Mouse (Mus musculus) liver, embryonic 15.5 days (tissue): ENCODE measurements at regions not wholly inside any gene's neighbourhood (a gene's known extent, or its start where the extent isn't known, plus 50 kb on each side); places are given as distances from the start of the nearest gene placed in this dataset.

ENCODE experiments used
- ATAC-seq: fragments of 200-750 bp; cut with Nextera tagmentation; 2 replicates; pipeline ENCODE4 v1.8.0; 2017; ENCODE audit warnings: moderate number of reproducible peaks, mild to moderate bottlenecking, moderate library complexity; ENCODE audit not compliant: insufficient read depth
- H3K27ac ChIP-seq: fragments of 300-500 bp; sonication (generic); replicated peaks from 2 replicates; pipeline ENCODE4 v1.5.1; 2015; ENCODE audit warnings: mild to moderate bottlenecking, inconsistent platforms
- H3K27me3 ChIP-seq: fragments of 300-500 bp; sonication (generic); 2 replicates; pipeline ENCODE4 v1.6.1; 2015; ENCODE audit warnings: mild to moderate bottlenecking, inconsistent platforms
- H3K36me3 ChIP-seq: fragments of 300-500 bp; sonication (generic); replicated peaks from 2 replicates; pipeline ENCODE4 v1.6.1; 2015; ENCODE audit warnings: moderate library complexity, mild to moderate bottlenecking, inconsistent platforms
- H3K4me1 ChIP-seq: fragments of 300-500 bp; sonication (generic); replicated peaks from 2 replicates; pipeline ENCODE4 v1.6.1; 2015; ENCODE audit warnings: inconsistent platforms
- H3K4me2 ChIP-seq: fragments of 300-500 bp; sonication (generic); 2 replicates; pipeline ENCODE4 v1.6.1; 2015; ENCODE audit warnings: moderate library complexity, mild to moderate bottlenecking, inconsistent platforms
- H3K4me3 ChIP-seq: fragments of 300-500 bp; sonication (generic); replicated peaks from 2 replicates; pipeline ENCODE4 v1.5.1; 2015; ENCODE audit warnings: mild to moderate bottlenecking, inconsistent platforms
- H3K9ac ChIP-seq: fragments of 300-500 bp; sonication (generic); 2 replicates; pipeline ENCODE4 v1.6.1; 2015; ENCODE audit warnings: moderate library complexity, mild to moderate bottlenecking, inconsistent platforms
- H3K9me3 ChIP-seq: fragments of 300-500 bp; sonication (generic); replicated peaks from 2 replicates; pipeline ENCODE4 v1.6.1; 2016; ENCODE audit warnings: inconsistent platforms
- WGBS: fragments of 180-500 bp; shearing (Covaris S2); methylation state at CpG from one replicate; pipeline ENCODE4 v1.1.7; 2015; ENCODE audit warnings: mixed read lengths; ENCODE audit not compliant: insufficient replicate concordance; 5-methylcytosine and 5-hydroxymethylcytosine counted together

DNA sequence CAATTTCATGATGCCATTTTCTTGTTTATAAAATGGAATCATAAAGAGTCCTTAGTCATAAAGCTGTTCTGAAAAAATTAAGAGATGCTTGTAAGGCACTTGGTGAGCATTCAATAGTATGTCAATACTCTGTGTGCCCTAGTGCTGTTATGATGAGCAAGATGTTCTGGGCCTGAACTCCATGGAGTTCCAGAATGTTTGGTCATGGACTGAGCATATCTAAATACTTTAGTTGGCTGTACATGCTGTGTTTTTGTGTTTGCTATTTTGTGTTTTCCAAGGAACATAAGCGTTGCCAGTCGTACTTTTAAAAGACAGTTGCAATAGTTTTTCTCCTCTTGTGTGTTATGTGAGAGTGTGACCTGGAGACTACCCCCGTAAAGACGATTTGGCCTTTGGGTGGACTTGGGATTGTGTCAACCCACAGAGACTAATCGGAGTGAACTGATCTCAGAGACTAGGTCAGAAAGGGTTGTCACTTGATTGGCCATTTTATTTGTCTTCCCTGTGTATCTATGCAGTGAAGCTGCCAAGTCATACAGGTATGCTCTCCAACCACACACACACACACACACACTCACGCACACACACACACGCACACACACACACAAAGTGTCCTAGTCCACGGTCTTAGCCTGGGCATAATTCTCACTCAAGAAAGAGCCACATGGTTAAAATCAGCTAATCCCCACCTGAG, 152.6 kb upstream of the Krr1 start:
- Histone ChIP-seq H3K4me1 (peaks cover 13% of the 10 kb centered on the region), H3K36me3 (no peaks in the 10 kb centered on the region), H3K4me3 (no peak overlapping the region), H3K27me3 (no peaks in the 10 kb centered on the region), H3K27ac (no peak overlapping the region), H3K9ac (no peak overlapping the region), H3K9me3 (no peaks in the 10 kb centered on the region), H3K4me2 (no peak overlapping the region)
- ATAC-seq, result no peak
- 69% methylated on average over 8 of the region's 8 CpGs for WGBS

DNA sequence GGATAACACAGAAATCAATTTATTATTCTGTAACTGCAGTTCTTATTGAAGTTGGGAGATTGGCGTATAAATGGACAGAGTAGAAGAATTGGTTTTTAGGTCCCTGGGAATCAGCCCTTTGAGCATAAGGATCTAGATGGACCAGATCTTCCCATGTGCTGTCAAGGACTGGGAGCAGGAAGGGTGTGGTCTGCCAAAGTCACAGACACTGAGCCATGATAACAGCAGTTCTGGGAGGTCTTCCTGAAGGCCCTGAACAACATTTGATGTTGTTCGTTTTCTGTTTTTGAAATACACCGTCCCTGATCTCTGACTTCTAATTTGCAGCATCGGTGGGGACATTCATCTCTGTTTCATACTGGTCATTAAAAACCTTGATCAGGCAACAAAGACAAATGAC, 147.6 kb upstream of the Krr1 start:
- WGBS, result 18% methylated on average over 4 of the region's 4 CpGs
- no peaks in the 10 kb centered on the region for H3K36me3 ChIP-seq
- H3K4me2 ChIP-seq, result peak overlapping the region; percentile 39; the same call in 1 of the 2 replicates
- peaks cover 32% of the 10 kb centered on the region for H3K4me1 ChIP-seq
- H3K9ac ChIP-seq, result peak overlapping the region; percentile 2; the same call in 1 of the 2 replicates
- H3K9me3 ChIP-seq, result no peaks in the 10 kb centered on the region
- H3K4me3 ChIP-seq, result no peak overlapping the region
- ATAC-seq, result peak; percentile 98
- H3K27ac ChIP-seq, result peak overlapping the region; percentile 69
- no peaks in the 10 kb centered on the region for H3K27me3 ChIP-seq

DNA sequence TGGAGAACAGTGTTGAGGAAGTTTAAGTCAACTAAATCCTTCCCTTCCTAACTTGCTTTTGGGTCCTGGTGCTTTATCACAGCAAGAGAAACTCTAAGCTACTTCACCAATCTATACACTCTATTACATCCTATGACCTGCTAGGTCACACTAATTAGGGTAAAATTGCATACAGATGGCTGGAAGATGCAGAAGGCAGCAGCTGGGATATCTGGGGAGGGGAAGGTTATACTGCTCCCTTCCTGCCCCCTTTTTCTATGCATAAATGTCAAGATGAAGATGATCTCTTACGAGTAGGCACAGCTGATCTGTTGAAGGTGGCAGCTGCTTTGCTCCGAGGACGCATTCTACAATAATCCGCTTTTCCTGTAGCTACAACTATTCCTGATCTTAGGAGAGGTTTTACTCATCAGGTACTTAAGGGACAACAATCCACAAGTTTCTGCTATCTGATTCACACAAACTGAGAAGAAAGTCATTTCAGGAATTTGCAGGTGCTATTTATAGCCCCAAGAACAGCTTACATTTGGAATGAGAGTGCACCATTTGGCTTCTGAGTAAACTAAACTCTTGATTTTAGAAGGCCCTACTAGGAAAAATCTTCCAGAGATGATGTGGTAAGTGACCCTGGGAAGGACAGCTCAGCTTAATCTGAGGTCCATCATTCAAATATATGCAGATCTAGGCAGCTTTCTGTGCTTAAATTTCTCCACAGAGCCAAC, 146.3 kb upstream of the Krr1 start:
- H3K36me3 ChIP-seq, result no peaks in the 10 kb centered on the region
- H3K9me3 ChIP-seq, result no peaks in the 10 kb centered on the region
- no peak overlapping the region for H3K4me2 ChIP-seq
- no peak overlapping the region for H3K27ac ChIP-seq
- peaks cover 32% of the 10 kb centered on the region for H3K4me1 ChIP-seq
- no peak overlapping the region for H3K9ac ChIP-seq
- no peak overlapping the region for H3K4me3 ChIP-seq
- no peaks in the 10 kb centered on the region for H3K27me3 ChIP-seq
- ATAC-seq, result no peak
- WGBS, result 79% methylated on average over 4 of the region's 4 CpGs

DNA sequence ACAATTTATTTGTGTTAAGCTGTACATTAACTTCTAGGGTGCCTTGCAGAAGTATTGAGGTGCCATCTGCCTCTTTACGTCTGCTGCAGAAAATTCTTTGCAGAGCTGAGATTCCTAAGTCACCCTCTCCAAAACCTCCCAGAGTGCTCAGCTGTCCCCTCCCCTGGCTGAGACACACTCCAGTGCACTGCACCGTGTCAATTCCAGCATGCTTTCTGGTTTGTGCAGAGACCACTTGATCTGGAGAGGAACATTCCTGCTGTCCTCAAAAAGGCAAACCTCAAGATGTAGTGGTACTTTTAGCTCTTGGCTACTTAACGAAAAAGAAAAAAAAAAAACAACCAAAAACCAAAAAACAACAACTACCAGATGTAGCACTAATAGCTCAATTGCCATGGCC, 145.2 kb upstream of the Krr1 start:
- Histone ChIP-seq H3K4me1 (peaks cover 32% of the 10 kb centered on the region), H3K36me3 (no peaks in the 10 kb centered on the region), H3K4me2 (no peak overlapping the region), H3K27me3 (no peaks in the 10 kb centered on the region), H3K9ac (no peak overlapping the region), H3K4me3 (no peak overlapping the region), H3K27ac (no peak overlapping the region), H3K9me3 (no peaks in the 10 kb centered on the region)
- ATAC-seq, result no peak
- WGBS, result 59% methylated on average over 3 of the region's 3 CpGs

DNA sequence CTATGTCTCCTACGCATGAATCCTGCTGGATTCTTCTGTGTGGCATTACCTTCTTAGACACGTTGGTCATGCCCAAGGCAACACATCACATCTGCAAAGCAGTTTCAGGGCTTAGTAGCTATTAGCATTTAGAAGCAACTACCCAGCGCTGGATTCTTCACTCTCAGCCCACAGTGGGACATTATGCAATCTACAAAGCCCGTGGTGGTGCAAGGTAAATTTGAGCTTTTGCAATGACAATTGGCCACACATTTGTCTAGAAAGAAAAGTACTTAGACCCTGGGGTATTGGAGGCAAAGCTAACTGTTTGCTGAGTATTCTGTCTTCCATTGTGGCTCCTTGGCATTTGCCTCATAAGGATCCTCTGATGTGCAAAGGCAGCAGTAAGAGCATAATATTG, 144.5 kb upstream of the Krr1 start:
- no peak overlapping the region for H3K9ac ChIP-seq
- ATAC-seq, result no peak
- no peaks in the 10 kb centered on the region for H3K27me3 ChIP-seq
- H3K27ac ChIP-seq, result no peak overlapping the region
- H3K4me3 ChIP-seq, result no peak overlapping the region
- H3K4me1 ChIP-seq, result peaks cover 32% of the 10 kb centered on the region
- no peaks in the 10 kb centered on the region for H3K36me3 ChIP-seq
- no peaks in the 10 kb centered on the region for H3K9me3 ChIP-seq
- H3K4me2 ChIP-seq, result no peak overlapping the region
- 74% methylated on average over 4 of the region's 4 CpGs for WGBS

DNA sequence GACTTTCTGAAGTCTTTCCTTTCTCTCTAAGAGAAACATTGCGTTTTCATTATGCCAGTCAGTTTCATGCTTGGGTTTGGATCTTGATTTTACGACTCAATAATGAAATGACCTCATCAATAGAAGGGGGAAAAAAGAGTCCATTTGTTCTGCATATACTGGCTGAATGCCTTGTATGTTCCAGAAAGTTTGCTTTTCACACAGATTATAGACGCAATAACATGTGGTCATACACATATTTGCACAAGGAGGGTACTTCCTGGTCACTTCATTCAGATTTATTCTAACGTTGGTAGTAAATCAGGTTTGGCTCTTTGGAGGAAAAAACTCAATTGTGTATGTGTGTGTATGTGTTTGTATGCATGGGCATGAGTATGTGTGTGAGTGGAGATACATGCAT, 143.9 kb upstream of the Krr1 start:
- WGBS, result 71% methylated on average over 4 of the region's 4 CpGs
- Histone ChIP-seq H3K36me3 (no peaks in the 10 kb centered on the region), H3K9me3 (no peaks in the 10 kb centered on the region), H3K27me3 (no peaks in the 10 kb centered on the region), H3K4me3 (no peak overlapping the region), H3K4me2 (no peak overlapping the region), H3K4me1 (peaks cover 33% of the 10 kb centered on the region), H3K27ac (no peak overlapping the region), H3K9ac (no peak overlapping the region)
- no peak for ATAC-seq

DNA sequence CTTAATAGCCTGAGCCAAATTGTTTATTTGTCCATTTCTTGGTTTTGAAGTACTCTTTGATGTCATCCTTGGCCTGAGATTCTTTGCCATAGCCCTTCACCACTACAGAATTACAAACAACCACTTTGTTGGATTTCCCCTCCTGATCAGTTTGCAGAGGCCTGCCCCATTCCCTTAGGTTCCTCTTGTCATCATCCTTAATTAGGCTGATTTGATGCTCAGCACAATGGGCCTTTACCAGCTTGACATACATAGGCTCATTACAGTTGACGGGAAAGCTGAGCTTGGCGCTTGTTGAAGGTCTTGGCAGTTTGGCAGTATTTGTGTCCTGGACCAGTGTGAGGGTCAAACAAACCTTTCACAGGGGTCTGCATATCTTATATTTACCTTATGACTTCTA, 143.2 kb upstream of the Krr1 start:
- no peak for ATAC-seq
- WGBS, result 65% methylated on average over 2 of the region's 2 CpGs
- no peak overlapping the region for H3K9ac ChIP-seq
- H3K36me3 ChIP-seq, result no peaks in the 10 kb centered on the region
- no peaks in the 10 kb centered on the region for H3K27me3 ChIP-seq
- H3K4me2 ChIP-seq, result no peak overlapping the region
- H3K4me1 ChIP-seq, result peaks cover 33% of the 10 kb centered on the region
- no peak overlapping the region for H3K4me3 ChIP-seq
- no peaks in the 10 kb centered on the region for H3K9me3 ChIP-seq
- H3K27ac ChIP-seq, result no peak overlapping the region

DNA sequence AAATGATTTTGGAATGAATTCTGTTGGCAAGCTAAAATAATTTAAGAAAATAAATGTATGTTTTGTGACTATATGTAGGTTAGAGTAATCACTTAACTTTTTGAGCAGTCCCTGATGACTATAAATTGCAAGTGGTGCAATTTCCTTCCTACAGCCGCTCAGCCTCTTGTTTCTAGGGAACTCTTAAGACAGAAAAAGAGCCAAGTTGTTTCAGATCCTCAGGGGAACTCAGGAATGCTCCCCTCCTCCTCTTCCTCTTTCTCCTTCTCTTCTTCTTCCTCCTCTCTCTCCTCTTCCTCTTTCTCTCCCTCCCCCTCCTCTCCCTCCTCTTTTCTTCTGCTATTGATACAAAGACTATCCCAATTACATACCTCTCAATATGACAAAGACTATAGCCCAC, 141.4 kb upstream of the Krr1 start:
- WGBS, result 25% methylated on average over 1 of the region's 1 CpGs
- peaks cover 30% of the 10 kb centered on the region for H3K4me1 ChIP-seq
- no peaks in the 10 kb centered on the region for H3K27me3 ChIP-seq
- no peak for ATAC-seq
- H3K4me3 ChIP-seq, result no peak overlapping the region
- no peak overlapping the region for H3K9ac ChIP-seq
- no peak overlapping the region for H3K27ac ChIP-seq
- H3K36me3 ChIP-seq, result no peaks in the 10 kb centered on the region
- no peak overlapping the region for H3K4me2 ChIP-seq
- H3K9me3 ChIP-seq, result no peaks in the 10 kb centered on the region

DNA sequence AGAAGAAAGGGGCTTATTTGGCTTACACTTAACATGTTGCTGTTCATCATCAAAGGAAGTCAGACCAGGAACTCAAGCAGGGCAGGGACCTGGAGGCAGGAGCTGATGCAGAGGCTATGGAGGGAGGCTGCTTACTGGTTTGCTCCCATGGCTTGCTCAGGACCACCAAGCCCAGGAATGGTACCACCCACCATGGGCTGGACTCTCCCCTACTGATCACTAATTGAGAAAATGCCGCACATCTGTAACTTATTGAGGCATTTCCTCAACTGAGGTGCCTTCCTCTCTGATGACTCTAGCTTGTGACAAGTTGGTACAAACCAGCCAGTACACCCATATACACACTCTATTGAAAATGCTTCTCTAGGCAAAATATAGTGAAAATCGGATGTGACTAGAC, 138.9 kb upstream of the Krr1 start:
- peaks cover 25% of the 10 kb centered on the region for H3K4me1 ChIP-seq
- no peaks in the 10 kb centered on the region for H3K27me3 ChIP-seq
- no peak overlapping the region for H3K4me2 ChIP-seq
- no peaks in the 10 kb centered on the region for H3K9me3 ChIP-seq
- 49% methylated on average over 2 of the region's 2 CpGs for WGBS
- H3K36me3 ChIP-seq, result no peaks in the 10 kb centered on the region
- ATAC-seq, result no peak
- H3K9ac ChIP-seq, result no peak overlapping the region
- no peak overlapping the region for H3K4me3 ChIP-seq
- H3K27ac ChIP-seq, result no peak overlapping the region

DNA sequence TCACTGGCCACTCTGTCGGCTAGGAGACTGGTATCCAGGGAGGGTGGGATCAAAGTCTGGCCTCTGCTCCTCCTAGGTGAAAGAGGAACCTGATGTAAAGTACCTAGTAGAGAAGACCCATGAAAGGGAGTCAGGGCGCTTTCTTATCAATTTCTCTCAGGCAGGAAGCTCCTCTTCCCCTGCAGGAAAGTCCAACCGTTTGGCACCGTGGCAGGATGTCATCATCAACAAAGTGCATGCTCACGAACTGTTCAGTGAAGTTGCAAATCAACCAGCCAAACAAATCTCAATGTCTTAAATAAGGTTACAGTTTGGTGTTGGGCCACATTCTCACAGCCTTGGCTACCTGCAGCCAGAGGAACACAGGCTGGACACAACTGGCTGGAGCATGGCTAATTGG, 138.2 kb upstream of the Krr1 start:
- H3K9ac ChIP-seq, result no peak overlapping the region
- no peaks in the 10 kb centered on the region for H3K36me3 ChIP-seq
- H3K4me1 ChIP-seq, result peaks cover 25% of the 10 kb centered on the region
- H3K9me3 ChIP-seq, result no peaks in the 10 kb centered on the region
- H3K27ac ChIP-seq, result no peak overlapping the region
- peak overlapping the region; percentile 19; the same call in 1 of the 2 replicates for H3K4me2 ChIP-seq
- ATAC-seq, result peak; percentile 60
- no peaks in the 10 kb centered on the region for H3K27me3 ChIP-seq
- H3K4me3 ChIP-seq, result no peak overlapping the region
- WGBS, result 7% methylated on average over 5 of the region's 5 CpGs

DNA sequence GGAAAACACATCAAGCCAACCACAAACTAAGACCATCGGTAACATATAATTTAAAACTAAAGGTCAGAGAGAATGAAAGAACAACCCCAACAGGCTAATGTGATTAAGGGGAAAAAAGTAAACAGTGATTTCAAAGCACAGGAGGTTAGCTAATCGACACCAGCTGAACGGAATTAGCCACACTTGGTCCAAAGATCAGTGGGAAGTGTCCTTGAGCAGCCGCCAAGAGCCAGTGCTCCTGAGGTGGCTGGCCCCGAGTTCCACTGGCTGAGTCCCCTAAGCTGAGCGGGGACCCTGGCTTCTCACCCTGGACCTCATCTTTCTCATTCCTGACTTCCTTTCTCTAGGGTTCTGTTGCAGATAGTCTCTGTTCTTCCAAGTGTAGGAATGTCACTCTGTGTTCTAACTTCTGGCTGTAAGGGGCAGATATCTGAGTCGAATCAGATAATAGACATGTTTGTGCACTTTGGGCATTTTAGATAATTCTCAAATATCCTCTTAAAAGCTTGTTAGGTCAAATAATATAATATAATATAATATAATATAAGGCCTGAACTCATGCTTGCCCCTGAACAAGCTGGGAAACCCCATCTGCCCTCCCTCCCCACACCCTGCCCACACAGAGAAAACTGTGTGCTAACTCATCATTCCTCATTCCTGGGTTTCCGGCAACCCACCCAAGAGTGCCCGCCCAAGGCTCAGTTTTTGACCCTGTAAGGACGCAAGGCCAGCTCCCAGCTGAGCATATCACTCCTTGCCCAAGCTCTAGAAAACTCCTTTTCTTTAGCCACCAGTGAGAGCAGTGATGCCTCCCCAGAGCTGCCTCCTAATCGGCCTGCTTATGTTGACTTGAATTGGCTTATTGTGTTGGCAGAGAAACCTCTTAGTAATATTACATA, 137.3 kb upstream of the Krr1 start:
- Histone ChIP-seq H3K4me3 (no peak overlapping the region), H3K36me3 (no peaks in the 10 kb centered on the region), H3K9me3 (no peaks in the 10 kb centered on the region), H3K27ac (peak overlapping the region; percentile 43; the same call in 1 of the 2 replicates), H3K4me2 (peak overlapping the region; percentile 23; the same call in 1 of the 2 replicates), H3K27me3 (no peaks in the 10 kb centered on the region), H3K4me1 (peaks cover 25% of the 10 kb centered on the region), H3K9ac (no peak overlapping the region)
- peak; percentile 43; the same call in 1 of the 2 replicates for ATAC-seq
- WGBS, result 26% methylated on average over 11 of the region's 11 CpGs
